Mouse (Mus musculus): ENCODE data around the gene Tspan10. TPM values are rescaled to one million over a fixed set of nuclear protein-coding genes. Genes with fewer than 3 reads are reported as not detected.

Tspan10 gene
- total and polyA plus RNA-seq, 2 experiments from 2014 or later, result not detected

DNA sequence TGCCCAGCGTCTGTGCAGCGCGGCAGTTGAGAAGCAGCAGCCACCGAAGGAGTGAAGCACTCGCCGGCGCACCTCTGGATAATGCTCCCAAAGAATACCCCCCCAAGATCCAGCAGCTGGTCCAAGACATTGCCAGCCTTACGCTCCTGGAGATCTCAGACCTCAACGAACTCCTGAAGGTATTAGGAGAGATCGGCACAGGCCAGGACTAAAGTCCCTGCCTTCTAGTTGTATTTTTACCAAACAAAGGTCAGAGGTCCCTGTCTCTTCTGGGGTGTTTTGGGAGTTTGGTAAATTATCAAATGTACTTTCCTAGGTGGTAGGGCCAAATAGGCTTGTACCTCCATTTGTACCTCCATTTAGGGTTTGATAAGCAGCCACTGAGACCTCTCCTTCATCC is 42.8 kb downstream of the Tspan10 start:
- TF ChIP-seq CTCF (IDR thresholded peaks at IDR 0.05; ENCODE audit: low read depth), result no peak
- Histone ChIP-seq H3K4me2 (ENCODE audit: low read depth) (peak overlapping the region; percentile 78), H3K4me3 (ENCODE audit: low read depth, low read length) (peak overlapping the region; percentile 85), H3K27ac (ENCODE audit: low read depth, low read length) (peak overlapping the region; percentile 88), H3K4me1 (ENCODE audit: insufficient read depth) (0 out of 2 replicates have a peak, but pooled peaks cover 14% of the 10 kb centered on the region), H3K27me3 (ENCODE audit: insufficient read depth, low read length) (no peaks in the 10 kb centered on the region), H3K9me3 (ENCODE audit: low read length) (no peaks in the 10 kb centered on the region), H3K9ac (peak overlapping the region; percentile 88), H3K36me3 (ENCODE audit: insufficient read depth) (peaks cover 63% of the 10 kb centered on the region)
- no peak for DNase-seq
- 10% methylated on average over 10 of the region's 10 CpGs for WGBS
- ATAC-seq, result no peak

- peaks cover 31% of the 10 kb centered on the region for H3K4me1 ChIP-seq (ENCODE audit: insufficient read depth)
Observed at GRCm38 (mm10) chr11:120488516-120488915, 46.1 kb downstream of the Tspan10 start.

DNA sequence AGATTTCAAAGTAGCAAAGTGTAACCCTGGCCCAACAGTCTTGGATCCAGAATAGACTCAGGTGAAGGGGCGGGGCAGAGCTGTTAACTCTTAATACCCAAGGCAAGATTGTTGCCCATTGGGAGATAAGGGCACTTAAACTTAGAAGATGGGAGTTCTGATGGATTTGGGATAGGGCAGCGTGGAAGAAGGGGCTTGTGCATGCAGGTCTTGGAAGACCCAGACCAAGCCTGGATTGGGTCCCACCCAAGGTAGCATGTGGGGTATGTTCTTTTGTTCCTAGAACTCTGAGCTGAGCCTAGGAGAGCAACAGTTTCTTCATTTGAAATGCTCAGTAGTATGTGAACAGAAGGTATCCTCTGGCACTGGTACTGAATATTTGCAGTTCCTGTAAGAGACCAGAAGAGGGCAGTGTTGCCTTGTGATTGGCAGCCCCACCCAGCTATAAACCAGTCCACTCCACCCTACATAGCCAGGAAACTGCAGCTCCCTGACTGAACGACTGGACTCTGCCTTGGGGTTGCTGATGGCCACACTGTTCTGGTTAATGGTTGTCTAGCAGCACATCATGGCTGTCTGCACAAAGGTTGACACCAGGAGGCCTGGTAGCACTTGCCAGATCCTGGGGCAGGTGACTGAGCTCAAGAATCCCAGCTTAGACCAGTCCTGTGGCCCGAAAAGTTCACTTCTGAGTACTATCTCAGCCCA is 46.8 kb downstream of the Tspan10 start:
- H3K4me1 ChIP-seq (ENCODE audit: insufficient read depth), result peaks cover 25% of the 10 kb centered on the region
- DNase-seq (peak; percentile 84), ATAC-seq (peak; percentile 27)
- peaks cover 31% of the 10 kb centered on the region for H3K36me3 ChIP-seq (ENCODE audit: insufficient read depth)
- peak; percentile 89 for TF ChIP-seq CTCF (IDR thresholded peaks at IDR 0.05; ENCODE audit: low read depth)
- H3K27ac ChIP-seq (ENCODE audit: low read depth, low read length), result 0 out of 2 replicates have a peak overlapping the region, but pooled peaks have one; percentile 17
- H3K4me3 ChIP-seq (ENCODE audit: low read depth, low read length), result no peak overlapping the region
- no peak overlapping the region for H3K4me2 ChIP-seq (ENCODE audit: low read depth)
- H3K27me3 ChIP-seq (ENCODE audit: insufficient read depth, low read length), result no peaks in the 10 kb centered on the region
- H3K9ac ChIP-seq, result no peak overlapping the region
- H3K9me3 ChIP-seq (ENCODE audit: low read length), result no peaks in the 10 kb centered on the region
- 57% methylated on average over 4 of the region's 4 CpGs for WGBS

More at GRCm38 (mm10) chr11:120488516-120488915, 46.1 kb downstream of the Tspan10 start:
- 77% methylated on average over 4 of the region's 4 CpGs for WGBS
- no peak for DNase-seq
- no peak overlapping the region for H3K4me3 ChIP-seq (ENCODE audit: low read depth, low read length)
- no peak; the same call in 1 of the 2 replicates for TF ChIP-seq CTCF (IDR thresholded peaks at IDR 0.05; ENCODE audit: low read depth)
- no peaks in the 10 kb centered on the region for H3K9me3 ChIP-seq (ENCODE audit: low read length)
- no peak overlapping the region for H3K27ac ChIP-seq (ENCODE audit: low read depth, low read length)
- no peaks in the 10 kb centered on the region for H3K27me3 ChIP-seq (ENCODE audit: insufficient read depth, low read length)
- H3K9ac ChIP-seq, result no peak overlapping the region
- no peak for ATAC-seq
- H3K4me2 ChIP-seq (ENCODE audit: low read depth), result no peak overlapping the region
- peaks cover 32% of the 10 kb centered on the region for H3K36me3 ChIP-seq (ENCODE audit: insufficient read depth)

DNA sequence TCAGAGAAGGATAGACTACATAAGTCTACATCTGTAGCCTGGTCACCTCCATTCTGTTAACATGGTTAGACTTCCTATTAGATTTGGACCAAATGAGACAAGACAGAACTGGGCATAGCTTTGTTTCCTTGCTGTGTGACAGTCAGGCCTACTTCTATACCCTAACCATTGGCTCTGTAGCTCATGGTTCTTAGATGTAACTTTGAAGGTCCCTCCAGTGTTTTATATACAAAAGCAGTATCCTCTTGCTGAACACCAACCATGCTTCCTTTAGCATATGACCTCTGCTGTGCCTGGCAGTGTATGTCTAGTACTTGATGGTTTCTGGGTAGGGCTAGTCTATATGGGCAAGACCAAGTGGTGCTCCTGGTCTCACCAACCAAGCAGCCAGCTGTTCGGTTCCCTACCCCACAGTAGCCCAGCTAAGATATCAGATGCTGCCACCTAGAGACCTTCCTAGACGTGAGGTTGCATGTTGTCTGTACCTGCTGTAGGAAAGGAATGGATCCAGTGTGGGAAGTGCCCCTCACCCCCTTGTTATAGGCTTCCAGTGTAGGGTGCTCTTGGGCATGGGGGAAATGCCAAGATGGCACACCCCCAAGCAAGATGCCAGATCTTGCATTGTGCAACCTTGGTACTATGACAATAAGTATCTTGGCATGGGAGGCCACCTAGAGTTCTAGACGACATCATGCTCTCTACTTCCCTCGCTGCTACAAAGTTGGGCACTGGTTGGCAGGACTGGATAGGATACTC is 48.0 kb downstream of the Tspan10 start:
- Histone ChIP-seq H3K4me3 (ENCODE audit: low read depth, low read length) (no peak overlapping the region; the same call in 1 of the 2 replicates), H3K4me2 (ENCODE audit: low read depth) (peak overlapping the region; percentile 96; the same call in 1 of the 2 replicates), H3K9ac (no peak overlapping the region), H3K36me3 (ENCODE audit: insufficient read depth) (peaks cover 43% of the 10 kb centered on the region), H3K27ac (ENCODE audit: low read depth, low read length) (no peak overlapping the region), H3K9me3 (ENCODE audit: low read length) (no peaks in the 10 kb centered on the region), H3K4me1 (ENCODE audit: insufficient read depth) (peaks cover 23% of the 10 kb centered on the region), H3K27me3 (ENCODE audit: insufficient read depth, low read length) (no peaks in the 10 kb centered on the region)
- no peak for TF ChIP-seq CTCF (IDR thresholded peaks at IDR 0.05; ENCODE audit: low read depth)
- DNase-seq (no peak), ATAC-seq (no peak)
- 28% methylated on average over 4 of the region's 4 CpGs for WGBS

DNA sequence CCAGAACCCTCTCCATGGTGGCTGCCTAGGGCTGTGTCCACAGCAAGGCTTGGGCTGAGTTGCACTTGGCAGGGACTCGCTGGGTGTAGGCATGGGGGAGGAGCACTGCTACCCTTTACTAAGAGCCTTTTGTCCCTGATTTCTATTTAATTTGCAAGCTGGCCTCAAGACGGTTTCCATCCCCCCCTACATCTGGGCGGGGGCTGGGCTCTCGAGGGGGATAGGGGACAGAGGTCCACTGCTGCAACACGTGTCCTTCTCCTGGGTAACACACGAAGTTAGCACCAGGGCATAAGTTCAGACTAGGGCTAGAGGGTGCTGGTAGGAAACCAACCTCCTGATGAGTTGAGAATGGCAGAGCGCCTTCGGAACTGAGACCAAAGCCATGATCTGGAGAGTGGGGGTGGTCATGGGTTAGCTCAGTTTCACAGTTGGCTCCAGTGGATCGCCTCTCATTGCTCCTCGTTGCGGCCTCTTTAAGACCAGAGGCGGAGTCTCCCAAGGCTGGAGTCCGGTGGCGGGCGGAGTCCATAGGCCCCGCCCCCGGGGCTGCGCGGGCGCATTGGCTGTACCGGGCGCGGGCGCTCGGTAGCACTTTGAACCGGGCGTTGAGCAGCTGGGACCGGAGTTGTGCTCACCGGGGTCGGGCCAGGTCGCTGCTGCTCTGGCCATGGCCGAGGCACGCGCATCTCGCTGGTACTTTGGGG is 49.0 kb downstream of the Tspan10 start, which contains the start of gene Slc25a10:
Gene Slc25a10, plus strand, starts transcription at position 524 of the 707 bp plus-strand sequence.
- ATAC-seq, result peak; percentile 85
- 0% methylated on average over 35 of the region's 35 CpGs for whole genome bisulfite sequencing
- Histone ChIP-seq H3K4me1 (ENCODE audit: insufficient read depth) (peaks cover 17% of the 10 kb centered on the region), H3K36me3 (ENCODE audit: insufficient read depth) (peaks cover 52% of the 10 kb centered on the region), H3K9me3 (ENCODE audit: low read length) (no peaks in the 10 kb centered on the region), H3K9ac (peak within 1 kb of the TSS; percentile 68), H3K4me2 (ENCODE audit: low read depth) (peak within 1 kb of the TSS; percentile 96), H3K27me3 (ENCODE audit: insufficient read depth, low read length) (no peaks in the 10 kb centered on the region), H3K27ac (ENCODE audit: low read depth, low read length) (peak within 1 kb of the TSS; percentile 48), H3K4me3 (ENCODE audit: low read depth, low read length) (peak within 1 kb of the TSS; percentile 62)
- peak; percentile 84 for DNase-seq
- no peak for TF ChIP-seq CTCF (IDR thresholded peaks at IDR 0.05; ENCODE audit: low read depth)

DNA sequence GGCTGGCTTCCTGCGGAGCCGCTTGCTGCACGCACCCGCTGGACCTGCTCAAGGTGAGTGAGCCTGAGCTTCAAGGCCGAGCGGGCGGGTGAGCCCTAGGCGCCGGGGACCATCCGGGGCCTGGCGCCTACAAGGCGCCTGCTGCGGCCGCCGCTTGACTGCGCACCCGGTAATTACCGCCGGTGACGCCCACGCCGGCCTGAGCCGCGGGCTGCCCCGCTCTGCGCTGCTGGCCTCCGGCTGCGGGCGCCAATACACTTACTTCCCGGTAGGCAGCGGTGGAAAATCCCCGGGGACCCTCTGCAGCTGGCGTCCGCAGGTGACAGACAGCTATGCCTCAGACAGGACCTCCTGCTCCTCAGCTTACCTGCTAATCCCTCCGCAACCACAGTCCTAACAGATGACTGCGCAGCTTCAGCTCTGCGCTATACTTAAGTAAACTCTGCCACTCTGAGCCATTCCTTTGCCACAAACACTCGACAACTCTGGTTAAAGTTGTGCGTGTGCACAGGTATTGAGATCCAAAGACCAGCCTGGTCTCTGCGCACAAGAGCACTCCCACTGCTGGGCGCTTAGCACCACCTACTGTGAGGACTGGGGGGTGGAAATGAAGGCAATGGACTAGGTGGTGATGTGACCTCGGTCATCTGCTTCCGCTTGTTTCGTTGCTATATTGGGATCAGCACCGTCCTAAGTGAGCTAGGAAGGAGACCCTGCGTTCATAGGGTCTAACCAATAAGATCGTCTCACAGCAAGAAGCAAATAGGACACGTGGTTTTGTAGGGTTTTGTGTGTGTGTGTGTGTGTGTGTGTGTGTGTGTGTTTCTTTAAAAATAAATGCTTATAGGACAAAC is 49.8 kb downstream of the Tspan10 start:
- TF ChIP-seq CTCF (IDR thresholded peaks at IDR 0.05; ENCODE audit: low read depth), result peak; percentile 49
- Histone ChIP-seq H3K4me2 (ENCODE audit: low read depth) (peak overlapping the region; percentile 96), H3K27ac (ENCODE audit: low read depth, low read length) (peak overlapping the region; percentile 48), H3K4me3 (ENCODE audit: low read depth, low read length) (peak overlapping the region; percentile 62), H3K9me3 (ENCODE audit: low read length) (no peaks in the 10 kb centered on the region), H3K27me3 (ENCODE audit: insufficient read depth, low read length) (no peaks in the 10 kb centered on the region), H3K9ac (peak overlapping the region; percentile 68), H3K36me3 (ENCODE audit: insufficient read depth) (peaks cover 55% of the 10 kb centered on the region), H3K4me1 (ENCODE audit: insufficient read depth) (peaks cover 17% of the 10 kb centered on the region)
- 2% methylated on average over 48 of the region's 48 CpGs for WGBS
- DNase-seq (peak; percentile 65), ATAC-seq (peak; percentile 36)
